Mouse (Mus musculus) heart, adult 18-20 months (tissue): ENCODE data around the gene Fam149a. TPM values are rescaled to one million over a fixed set of nuclear protein-coding genes. Genes with fewer than 3 reads are reported as not detected.
"Not testable (repeated sequence)": the region's sequence is repeated elsewhere in the genome, so short reads cannot be mapped to it uniquely, and the experiment has no call there.

ENCODE experiments used
- DNase-seq, 2 experiments: peaks; one replicate each; pipeline ENCODE4 v3.0.0; 2021 to 2022; ENCODE audit warnings: mixed read lengths in 1 of 2
- total RNA-seq, 2 experiments: library from RNA; stranded (reverse); gene quantifications; 2 replicates each; pipeline ENCODE4 v1.2.3; 2021

The Fam149a gene
- total RNA-seq, 2 experiments from 2014 or later = 5.0 to 5.1 TPM

DNA sequence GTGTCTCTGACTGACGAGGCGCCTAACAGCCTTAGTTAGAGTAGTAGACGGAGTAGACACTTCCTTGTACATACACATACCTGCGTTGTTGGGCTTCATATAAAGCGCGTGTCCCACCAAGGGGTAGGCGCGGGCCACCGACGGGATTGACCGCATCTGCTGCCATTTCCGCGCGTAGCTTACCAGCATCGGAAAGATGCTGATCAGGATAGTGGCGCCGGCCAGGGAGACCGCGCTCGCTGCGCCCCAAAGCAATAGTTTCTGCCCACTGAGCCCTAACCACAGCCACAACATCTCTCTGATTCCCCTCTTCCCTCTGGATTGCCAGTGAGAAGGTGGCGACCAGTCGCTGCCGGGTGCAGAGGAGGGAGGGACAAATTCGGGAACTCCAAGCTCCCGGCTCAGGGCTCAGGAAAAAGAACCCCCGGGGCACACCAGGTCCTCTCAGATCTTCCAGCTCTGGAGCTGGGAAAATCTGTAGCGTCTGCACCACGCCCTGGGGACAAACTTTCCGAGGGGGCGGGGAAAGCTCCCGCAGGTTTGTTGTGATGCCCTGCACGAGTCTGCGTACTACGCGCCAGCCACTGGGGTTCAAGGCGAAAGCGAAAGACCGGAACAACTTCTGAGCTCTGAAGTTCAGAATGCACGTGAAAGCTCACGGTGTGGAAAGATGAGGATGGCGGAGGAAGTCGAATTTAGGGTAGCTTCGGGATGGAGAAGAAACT is 49.2 kb downstream of the Fam149a start, which contains the start of gene Cyp4v3:
Gene Cyp4v3, minus strand, starts transcription at position 532 of the 725 bp plus-strand sequence.
- peak; percentile 84 to 90 for DNase-seq

- no peak for DNase-seq
Measured at GRCm38 (mm10) chr8:45330856-45331255, 51.2 kb downstream of the Fam149a start.

- DNase-seq = peak; percentile 15 to 33
Measured at GRCm38 (mm10) chr8:45329206-45329980, 52.7 kb downstream of the Fam149a start.

DNA sequence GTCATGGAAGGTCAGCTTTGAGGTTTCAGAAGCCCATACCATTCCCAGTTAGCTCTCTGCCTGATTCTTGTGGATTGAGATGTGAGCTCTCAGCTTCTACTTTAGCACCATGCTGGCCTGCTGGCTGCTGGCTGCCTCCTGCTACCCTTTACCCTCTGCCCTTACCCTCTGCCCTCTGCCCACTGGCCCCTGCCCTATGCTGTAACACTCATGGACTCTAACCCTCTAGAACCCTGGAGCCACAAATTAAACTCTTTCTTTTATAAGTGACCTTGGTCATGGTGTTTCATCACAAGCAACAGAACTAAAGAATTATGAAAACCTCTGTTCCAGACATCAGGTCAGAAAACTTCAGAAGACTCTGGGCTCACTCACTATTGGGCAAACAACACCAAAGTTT is 55.0 kb downstream of the Fam149a start:
- DNase-seq = not testable (repeated sequence)

- DNase-seq = no peak
Measured at GRCm38 (mm10) chr8:45324151-45324550, 57.9 kb downstream of the Fam149a start.

DNA sequence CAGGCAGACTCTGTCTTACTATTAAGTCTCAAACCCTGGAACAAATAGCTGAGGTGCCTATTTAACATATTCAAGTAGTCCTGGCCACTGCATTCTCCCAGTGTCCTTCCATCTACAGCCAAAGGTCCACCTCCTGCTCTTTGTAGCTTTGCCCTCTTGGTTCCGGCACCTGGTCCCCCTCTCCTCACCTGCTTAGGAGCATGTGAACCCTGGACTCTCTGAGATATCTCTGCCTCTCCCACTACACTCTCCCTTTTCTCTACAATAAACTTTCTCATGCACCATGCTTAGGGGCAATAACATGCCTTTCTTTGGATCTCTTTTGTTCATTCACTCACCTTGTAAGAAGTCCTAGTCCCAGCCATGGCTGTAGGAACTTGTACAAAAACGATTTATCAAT is 60.7 kb downstream of the Fam149a start:
- DNase-seq = no peak

- DNase-seq = no peak
Measured at GRCm38 (mm10) chr8:45320930-45321329, 61.2 kb downstream of the Fam149a start.

GRCm38 (mm10) chr8:45310967-45311366 is 71.1 kb downstream of the Fam149a start:
- no peak for DNase-seq

DNA sequence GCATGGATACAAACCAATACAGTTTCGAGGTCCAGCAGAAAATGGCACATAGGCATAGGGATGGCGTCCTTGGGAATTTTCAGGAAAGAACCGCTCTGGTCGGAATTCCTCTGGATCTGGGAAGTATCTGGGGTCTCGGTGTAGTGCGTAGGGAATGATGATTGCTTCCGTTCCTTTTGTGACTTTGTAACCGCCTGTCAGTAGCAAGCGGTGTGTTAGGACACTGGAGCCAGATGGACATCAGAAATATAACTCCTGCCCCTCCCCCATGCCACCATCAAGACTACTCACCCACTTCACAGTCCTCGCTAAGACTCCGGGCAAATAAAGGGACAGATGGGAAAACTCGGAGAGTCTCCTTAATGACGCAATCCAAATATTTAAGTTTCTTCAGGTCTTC is 73.7 kb downstream of the Fam149a start, which contains the start of gene Gm45753:
Gene Gm45753, minus strand, starts transcription at position 101 of the 400 bp plus-strand sequence.
- no peak for DNase-seq

- DNase-seq = no peak
Measured at GRCm38 (mm10) chr8:45305479-45305878, 76.6 kb downstream of the Fam149a start.

DNA sequence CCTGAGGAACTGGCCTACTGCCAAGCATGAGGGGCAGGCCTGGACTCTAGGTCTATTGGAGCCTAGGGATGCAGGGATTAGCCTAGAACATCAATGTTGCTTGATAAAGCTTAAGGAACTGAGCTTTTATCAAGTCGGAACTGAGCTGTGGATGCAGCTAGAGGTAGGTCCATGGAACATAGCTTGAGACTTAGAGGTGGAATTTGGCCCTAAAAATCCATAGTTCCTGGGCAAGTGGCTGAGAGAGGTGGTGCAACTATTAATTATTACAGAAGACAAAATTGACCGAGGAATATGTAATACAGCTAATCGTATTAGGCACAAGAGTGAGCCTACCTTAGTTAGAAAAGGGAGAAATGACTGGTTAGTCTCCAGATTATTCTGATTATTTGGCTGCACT is 77.7 kb downstream of the Fam149a start:
- no peak for DNase-seq

GRCm38 (mm10) chr8:45302390-45302789 is 79.7 kb downstream of the Fam149a start:
- DNase-seq = no peak

DNA sequence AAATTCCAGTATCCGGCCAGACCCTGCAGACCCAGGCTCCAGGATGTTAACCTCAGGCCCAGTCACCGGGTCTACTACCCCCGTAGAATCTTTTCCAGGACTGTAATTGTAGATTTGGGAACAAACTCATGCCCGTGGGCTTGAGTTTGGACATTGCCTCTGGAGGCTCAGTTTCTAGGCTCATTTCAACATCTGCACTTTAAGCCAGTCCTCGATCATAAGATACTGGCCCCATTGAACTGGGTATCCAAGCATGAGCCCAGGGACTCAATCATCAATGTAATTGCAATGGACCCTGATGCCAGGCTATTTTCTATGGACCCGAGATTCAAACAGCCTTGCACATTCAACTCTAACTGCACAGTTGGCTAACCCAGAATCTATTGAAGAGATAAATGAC is 86.8 kb downstream of the Fam149a start:
- DNase-seq = no peak

- no peak for DNase-seq
Measured at GRCm38 (mm10) chr8:45294687-45295086, 87.4 kb downstream of the Fam149a start, which contains the start of gene Klkb1. TSS of gene Klkb1 (minus strand) at chr8:45294859.

GRCm38 (mm10) chr8:45291790-45292189 is 90.3 kb downstream of the Fam149a start:
- DNase-seq = no peak

Other genes with a start within 250 kb of the Fam149a start
- gene F11, start 120.3 kb downstream of the Fam149a start, total RNA-seq = not detected
- gene Klkb1, start 87.4 kb downstream of the Fam149a start, total RNA-seq = not detected
- not detected for gene Gm45753, start 73.8 kb downstream of the Fam149a start, total RNA-seq
- 1 to 10 TPM; 2.2 to 2.8 TPM for gene Cyp4v3, start 49.1 kb downstream of the Fam149a start, total RNA-seq
- 1 to 10 TPM; 6.2 to 7.8 TPM for gene Tlr3, start 28.8 kb upstream of the Fam149a start, total RNA-seq
- 100 to 1,000 TPM; 568 to 575 TPM for gene Sorbs2, start 125.5 kb upstream of the Fam149a start, total RNA-seq